Mouse (Mus musculus) layer of hippocampus, adult 9-11 months (tissue): ENCODE results near the gene 1700016K19Rik.
"Not testable (repeated sequence)": the region's sequence is repeated elsewhere in the genome, so short reads cannot be mapped to it uniquely, and the experiment has no call there.

ENCODE experiments used
- DNase-seq: peaks from one replicate; pipeline ENCODE4 v3.0.0; 2022

Gene 1700016K19Rik

DNA sequence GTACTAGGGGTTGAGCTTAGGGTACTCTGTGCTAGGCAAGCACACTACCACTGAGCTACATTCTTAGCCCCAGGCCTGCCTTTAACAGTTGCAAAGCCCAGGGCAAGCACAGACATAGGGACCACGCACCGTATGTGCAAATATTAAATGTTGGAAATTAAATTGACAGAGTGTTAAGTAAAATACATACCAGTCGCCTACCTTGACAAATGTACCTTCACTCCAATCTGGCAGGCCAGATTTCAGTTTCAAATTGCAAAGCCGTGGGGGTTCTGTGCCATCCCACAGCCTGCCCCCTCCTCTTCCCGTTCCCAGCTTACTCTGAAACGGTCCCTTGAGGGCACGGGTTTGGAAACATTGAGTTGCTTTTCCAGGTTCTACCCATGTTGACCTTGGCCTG, 13.8 kb upstream of the 1700016K19Rik start:
- DNase-seq, result peak; percentile 69

DNA sequence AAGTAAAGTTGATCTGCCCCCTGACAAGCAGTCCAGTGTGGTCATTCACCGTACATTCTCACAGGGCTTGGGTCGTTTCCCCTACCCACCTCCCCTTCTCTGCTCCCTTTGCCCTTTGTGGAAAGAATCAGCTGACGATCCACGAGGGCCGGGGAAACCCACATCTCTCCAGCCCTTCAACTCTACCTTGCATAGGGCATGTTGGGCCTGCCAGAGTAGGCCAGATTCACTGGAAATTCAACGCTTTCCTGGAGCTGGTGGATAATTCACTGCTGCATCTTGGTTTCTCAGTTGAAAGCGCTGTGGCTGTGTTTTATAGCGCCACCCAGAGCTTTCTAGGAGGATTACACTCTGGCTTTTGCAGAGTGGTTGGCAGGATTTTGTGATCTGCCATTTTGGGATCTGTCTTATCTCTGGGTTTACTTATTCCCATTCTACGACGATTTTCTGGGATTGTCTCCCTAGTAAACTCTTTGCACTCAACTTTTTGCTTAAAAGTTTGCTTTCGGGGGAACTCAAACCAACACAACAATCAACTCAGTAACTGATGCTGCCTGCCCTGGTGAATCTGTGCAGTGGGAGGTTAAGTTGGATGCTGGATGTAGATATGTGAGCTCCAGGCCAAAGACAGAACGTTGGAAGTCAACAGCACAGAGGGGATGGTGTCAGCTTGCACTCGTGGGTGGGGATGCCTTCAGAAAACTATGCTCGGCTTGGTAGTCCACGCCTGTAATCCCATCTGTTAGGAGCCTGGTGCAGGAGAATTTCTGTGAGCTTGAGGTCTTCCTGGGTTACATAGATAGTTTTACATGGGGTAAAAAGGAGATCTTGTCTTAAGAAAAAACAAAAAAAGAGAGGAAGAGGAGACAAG, 8.5 kb upstream of the 1700016K19Rik start:
- DNase-seq, result peak; percentile 73

- no peak for DNase-seq
Measured at GRCm38 (mm10) chr11:75991911-75992310, 7.8 kb upstream of the 1700016K19Rik start.

- DNase-seq, result no peak
Measured at GRCm38 (mm10) chr11:75992481-75992880, 7.2 kb upstream of the 1700016K19Rik start.

- DNase-seq, result no peak
Measured at GRCm38 (mm10) chr11:75994357-75994756, 5.4 kb upstream of the 1700016K19Rik start.

- DNase-seq, result no peak
Measured at GRCm38 (mm10) chr11:76000701-76001100, 989 bp downstream of the 1700016K19Rik start.

DNA sequence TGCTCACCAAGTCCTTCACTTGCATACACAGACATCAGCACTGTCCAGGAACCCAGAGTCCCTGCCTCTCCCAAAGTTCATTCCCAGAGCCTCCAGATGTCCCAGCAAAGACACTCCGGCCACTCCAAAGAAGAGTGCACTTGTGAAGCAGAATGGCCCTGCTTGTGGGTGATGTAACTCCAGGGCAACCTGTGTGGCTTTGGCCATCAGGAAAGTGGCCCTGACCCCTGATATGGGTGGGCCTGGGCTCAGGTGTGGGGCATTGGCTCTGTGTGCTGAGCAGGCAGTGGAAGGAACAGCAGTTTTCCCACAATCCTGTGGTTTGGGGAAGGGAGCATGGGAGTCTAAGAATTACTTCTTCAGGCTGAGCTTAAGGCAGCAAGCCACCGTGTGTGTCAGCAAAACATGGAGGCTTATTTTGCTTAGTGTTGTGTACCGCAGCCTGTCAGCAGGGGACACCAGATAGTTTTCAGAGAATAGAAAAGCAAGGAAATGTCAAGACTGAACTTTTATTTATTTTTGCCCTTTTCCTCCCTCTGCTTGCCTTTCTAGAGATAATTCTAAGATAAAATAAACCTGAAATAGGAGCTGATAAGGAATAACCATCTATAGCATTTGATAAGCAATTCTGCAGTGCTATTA, 1.6 kb downstream of the 1700016K19Rik start:
- no peak for DNase-seq

GRCm38 (mm10) chr11:76004276-76004675, 4.6 kb downstream of the 1700016K19Rik start:
- DNase-seq, result not testable (repeated sequence)

- no peak for DNase-seq
Measured at GRCm38 (mm10) chr11:76008162-76008561, 8.4 kb downstream of the 1700016K19Rik start.

DNA sequence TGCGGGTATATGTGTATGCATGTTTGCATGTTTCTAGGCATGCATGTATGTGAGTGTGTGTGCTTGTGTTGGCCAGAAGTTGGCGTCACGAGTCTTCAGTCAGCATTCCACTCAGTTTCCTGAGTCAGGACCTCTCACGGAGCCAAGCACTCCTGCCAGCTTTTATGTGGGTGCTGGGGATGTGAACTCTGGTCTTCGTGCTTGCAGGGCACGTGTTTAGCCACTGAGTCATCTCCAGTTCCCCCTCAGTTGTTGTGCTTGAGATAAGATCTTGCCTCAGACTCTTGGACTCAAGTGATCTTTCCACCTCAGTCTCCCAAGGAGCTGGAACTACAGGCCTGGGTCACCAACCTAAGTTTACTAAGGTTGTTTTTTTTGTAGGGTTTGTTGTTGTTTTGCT, 9.4 kb downstream of the 1700016K19Rik start:
- DNase-seq, result no peak

GRCm38 (mm10) chr11:76010838-76011624, 11.3 kb downstream of the 1700016K19Rik start:
- no peak for DNase-seq

DNA sequence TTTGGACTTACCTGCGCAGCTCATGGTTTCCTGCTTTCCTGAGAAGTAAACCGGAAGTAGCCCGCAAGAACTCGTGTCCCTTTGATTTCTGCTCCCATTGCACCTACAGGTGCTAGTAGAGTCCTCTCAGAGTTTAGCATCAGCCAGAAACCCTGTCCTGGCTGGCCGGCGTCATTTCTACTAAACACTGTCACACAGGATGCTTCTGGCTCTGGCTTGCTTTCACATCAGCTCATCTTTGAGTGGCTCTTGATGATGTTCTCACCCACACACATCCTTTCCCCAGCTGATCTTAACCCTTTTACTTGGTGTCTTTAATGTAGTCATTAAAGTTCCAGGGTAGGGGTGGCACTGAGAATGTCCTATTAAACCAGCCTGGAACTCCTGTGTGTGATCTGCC, 15.5 kb downstream of the 1700016K19Rik start:
- no peak for DNase-seq

GRCm38 (mm10) chr11:76015814-76016213, 16.1 kb downstream of the 1700016K19Rik start:
- DNase-seq, result no peak

DNA sequence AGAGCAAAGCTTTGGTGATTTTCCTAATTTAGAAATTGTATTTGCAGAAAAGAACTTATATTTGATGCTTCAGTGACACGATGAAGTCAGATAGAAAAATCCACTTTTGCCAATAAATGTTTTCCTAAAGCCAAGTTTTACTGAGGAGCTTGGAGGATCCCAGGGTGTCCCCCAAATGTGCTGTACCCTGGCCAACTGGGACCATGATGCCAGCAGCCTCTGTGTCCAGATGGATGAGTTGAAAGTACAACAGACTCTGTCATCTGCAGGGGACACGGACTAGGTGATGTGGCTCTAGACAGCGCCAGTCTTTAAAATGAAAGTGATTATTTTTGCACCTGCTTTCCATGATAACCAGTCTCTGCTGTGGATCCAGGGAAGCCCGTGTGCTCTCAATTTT, 20.2 kb downstream of the 1700016K19Rik start:
- no peak for DNase-seq

GRCm38 (mm10) chr11:76020916-76021315, 21.2 kb downstream of the 1700016K19Rik start:
- DNase-seq, result no peak

GRCm38 (mm10) chr11:76025080-76025583, 25.4 kb downstream of the 1700016K19Rik start:
- DNase-seq, result no peak

- DNase-seq, result no peak
Measured at GRCm38 (mm10) chr11:76026527-76027138, 26.9 kb downstream of the 1700016K19Rik start.

DNA sequence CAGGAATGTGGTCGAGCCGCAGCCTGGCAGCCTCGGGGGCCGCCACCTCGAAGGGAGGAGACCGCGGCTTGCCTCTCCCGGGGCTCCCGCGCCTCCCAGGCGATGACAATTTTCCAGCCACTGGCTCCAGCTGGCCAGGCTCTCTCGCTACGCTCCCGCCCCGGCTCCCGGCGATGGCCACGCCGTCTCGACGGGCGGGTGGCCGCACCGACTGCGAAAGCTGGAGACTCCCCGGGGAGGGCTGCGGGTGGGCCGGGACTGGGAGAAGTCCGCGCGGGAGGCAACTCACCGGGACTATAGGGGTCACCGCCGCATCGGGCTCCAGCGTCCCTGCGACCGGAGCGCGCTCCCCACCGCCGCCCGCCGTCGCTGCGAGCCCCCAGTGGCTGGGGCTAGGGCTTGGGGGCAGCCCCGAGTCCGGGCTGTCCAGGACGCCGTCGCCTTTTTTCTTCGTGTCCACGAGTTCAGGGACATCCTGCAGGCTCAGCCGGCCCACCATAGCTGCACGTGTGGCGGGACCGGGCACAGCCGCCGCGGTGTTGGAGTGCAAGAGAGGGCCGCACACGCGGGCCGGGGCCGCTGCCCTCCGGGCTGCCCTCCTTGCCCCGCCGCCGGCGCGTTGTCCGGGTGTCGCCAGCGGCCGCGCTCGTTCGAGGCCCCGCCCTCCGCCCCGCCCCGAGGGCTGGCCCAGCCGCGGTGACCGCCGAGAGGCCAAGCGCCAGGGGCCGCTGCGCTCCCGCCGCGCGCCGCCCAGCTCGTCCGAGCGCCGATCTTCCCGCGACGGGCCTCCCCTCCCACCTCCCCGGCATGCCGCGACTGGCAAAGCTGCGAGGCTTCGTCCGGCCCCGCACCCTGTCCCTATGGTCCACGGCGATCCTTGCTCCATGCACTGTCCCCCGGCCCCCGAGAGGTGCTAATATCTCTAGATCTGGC, 27.7 kb downstream of the 1700016K19Rik start, which contains the start of gene Rflnb:
Gene Rflnb (minus strand): TSS at position 644 of the 933 bp plus-strand sequence.
- peak; percentile 49 for DNase-seq

- DNase-seq, result no peak
Measured at GRCm38 (mm10) chr11:76028072-76028465, 28.4 kb downstream of the 1700016K19Rik start.

DNA sequence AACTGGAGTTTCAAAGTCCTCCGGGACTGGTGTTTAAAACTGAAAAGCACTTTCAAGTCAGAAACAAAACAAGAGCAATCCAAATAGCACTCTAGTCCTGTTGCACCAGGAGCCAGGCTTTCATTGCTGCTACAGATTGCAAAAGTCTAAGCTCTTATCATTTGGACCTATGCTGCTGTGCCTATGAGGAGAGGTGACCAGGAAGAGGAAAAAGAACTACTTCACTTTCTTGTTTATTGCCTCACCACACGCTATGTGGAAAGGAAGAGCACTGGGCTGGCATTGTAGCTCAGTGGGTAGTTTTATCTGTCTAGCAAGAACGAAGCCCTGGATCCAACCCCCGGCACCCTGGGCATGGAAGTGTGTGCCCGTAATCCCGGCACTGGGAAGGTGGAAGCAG, 33.6 kb downstream of the 1700016K19Rik start:
- DNase-seq, result no peak

DNA sequence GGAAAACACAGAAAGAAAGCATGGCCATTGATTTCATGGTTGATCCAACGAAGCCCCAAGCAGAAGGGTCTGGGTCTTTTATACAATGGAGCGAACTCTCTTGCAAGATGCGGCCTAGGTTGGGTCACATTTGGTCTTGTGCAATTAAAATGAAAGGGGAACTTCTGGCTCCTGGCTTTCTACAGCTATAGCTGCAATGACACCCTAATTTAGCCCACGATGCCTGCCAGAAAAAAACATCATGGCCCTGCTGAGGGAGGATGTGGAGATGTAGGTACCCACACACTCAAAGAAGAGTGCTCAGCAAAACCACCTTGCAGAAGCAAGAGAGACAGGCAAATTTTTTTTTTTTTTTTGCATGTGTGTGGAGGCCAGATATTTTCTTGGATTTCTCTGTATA, 34.1 kb downstream of the 1700016K19Rik start:
- DNase-seq, result peak; percentile 30
